Mouse (Mus musculus): ENCODE data around the gene E030025P04Rik. TPM values are rescaled to one million over a fixed set of nuclear protein-coding genes. Genes with fewer than 3 reads are reported as not detected.

Gene E030025P04Rik
- total and polyA plus RNA-seq, 3 experiments: not detected

DNA sequence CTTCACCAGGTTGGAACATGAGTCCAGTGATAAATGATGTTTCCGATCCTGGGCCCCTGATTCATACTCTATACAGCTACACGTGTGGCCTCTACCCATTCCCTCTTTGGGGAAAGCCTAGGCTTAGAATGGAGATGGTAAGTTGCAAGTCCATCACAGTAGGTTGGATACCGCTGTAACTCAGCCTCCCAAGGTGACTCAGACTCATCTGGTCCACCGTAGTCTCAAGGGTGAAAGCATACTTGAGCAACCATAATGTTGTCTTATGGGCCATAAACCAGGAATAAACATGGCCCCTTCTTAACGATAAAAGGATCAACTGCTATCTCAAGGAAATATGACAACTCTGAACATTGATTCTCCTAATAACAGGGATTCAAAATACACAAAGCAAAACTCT, 44.1 kb upstream of the E030025P04Rik start:
- no peak overlapping the region for H3K9ac ChIP-seq (ENCODE audit: insufficient read depth, low read depth)
- no peak overlapping the region for H3K4me2 ChIP-seq (ENCODE audit: insufficient read depth, low read depth, poor library complexity, severe bottlenecking)
- dilution Hi-C loops (cut with MboI; ENCODE audit: extremely low pct_ligation_motif_present, extremely low pct_unique_long_range_greater_than_20kb, low sequenced_read_pairs) (no loop called here), in situ Hi-C loops (cut with MboI; ENCODE audit: low pct_ligation_motif_present, low pct_unique_long_range_greater_than_20kb, low sequenced_read_pairs) (loop anchor here (25.0 kb wide), 1 partner anchor 601 kb away; no protein-coding TSS in a partner anchor)
- no peak overlapping the region for H3K4me3 ChIP-seq (replicated peaks in 1 of 3; ENCODE audit: low read depth in 2 of 3, low read length in 2 of 3, poor library complexity in 1 of 3)
- TF ChIP-seq NELFE (IDR thresholded peaks at IDR 0.05; ENCODE audit: low read depth, low read length) (no peak), ZNF384 (IDR thresholded peaks at IDR 0.05; ENCODE audit: low read depth, low read length) (no peak), PAX5 (IDR thresholded peaks at IDR 0.05; ENCODE audit: low read length) (no peak), CHD2 (IDR thresholded peaks at IDR 0.05; ENCODE audit: low read length) (no peak), SIN3A (IDR thresholded peaks at IDR 0.05; ENCODE audit: low read length) (no peak), NRF1 (IDR thresholded peaks at IDR 0.05; ENCODE audit: low read depth, low read length) (no peak), UBTF (IDR thresholded peaks at IDR 0.05; ENCODE audit: low read depth, low read length) (no peak), EP300 (IDR thresholded peaks at IDR 0.05; ENCODE audit: low read length) (no peak), KAT2A (IDR thresholded peaks at IDR 0.05; ENCODE audit: insufficient replicate concordance, low read length) (no peak), TCF12 (IDR thresholded peaks at IDR 0.05; ENCODE audit: low read depth, low read length) (no peak), HCFC1 (IDR thresholded peaks at IDR 0.05; ENCODE audit: low read depth, low read length) (no peak), MYC (IDR thresholded peaks at IDR 0.05; ENCODE audit: low read depth, low read length) (no peak), USF2 (conservative IDR thresholded peaks at IDR 0.05; ENCODE audit: low read depth, low read length) (no peak), CHD1 (IDR thresholded peaks at IDR 0.05; ENCODE audit: low read depth, low read length) (no peak), JUND (conservative IDR thresholded peaks at IDR 0.05; ENCODE audit: low read depth, low read length) (no peak), ZMIZ1 (IDR thresholded peaks at IDR 0.05; ENCODE audit: low read depth, low read length) (no peak), JUN (IDR thresholded peaks at IDR 0.05; ENCODE audit: insufficient read depth, low read depth, low read length) (no peak)
- H3K4me1 ChIP-seq (ENCODE audit: control insufficient read depth in 1 of 2, insufficient read depth in 2 of 2): 0 out of 4 replicates have a peak, but pooled peaks cover 0 to 3% of the 10 kb centered on the region in 2 experiments
- no peaks in the 10 kb centered on the region for H3K79me2 ChIP-seq (replicated peaks; ENCODE audit: control insufficient read depth, extremely low read depth, insufficient read depth, poor library complexity, severe bottlenecking)
- no peaks in the 10 kb centered on the region for H3K27me3 ChIP-seq (replicated peaks)
- H3K36me3 ChIP-seq (replicated peaks in 1 of 2; ENCODE audit: control insufficient read depth in 1 of 2, insufficient read depth in 1 of 2, low read length in 1 of 2): no peaks in the 10 kb centered on the region
- no peak overlapping the region for H3K27ac ChIP-seq (ENCODE audit: insufficient read depth, low read depth)
- no peak for DNase-seq (ENCODE audit: extremely low read depth)
- H3K9me3 ChIP-seq (replicated peaks; ENCODE audit: low read length): no peaks in the 10 kb centered on the region

DNA sequence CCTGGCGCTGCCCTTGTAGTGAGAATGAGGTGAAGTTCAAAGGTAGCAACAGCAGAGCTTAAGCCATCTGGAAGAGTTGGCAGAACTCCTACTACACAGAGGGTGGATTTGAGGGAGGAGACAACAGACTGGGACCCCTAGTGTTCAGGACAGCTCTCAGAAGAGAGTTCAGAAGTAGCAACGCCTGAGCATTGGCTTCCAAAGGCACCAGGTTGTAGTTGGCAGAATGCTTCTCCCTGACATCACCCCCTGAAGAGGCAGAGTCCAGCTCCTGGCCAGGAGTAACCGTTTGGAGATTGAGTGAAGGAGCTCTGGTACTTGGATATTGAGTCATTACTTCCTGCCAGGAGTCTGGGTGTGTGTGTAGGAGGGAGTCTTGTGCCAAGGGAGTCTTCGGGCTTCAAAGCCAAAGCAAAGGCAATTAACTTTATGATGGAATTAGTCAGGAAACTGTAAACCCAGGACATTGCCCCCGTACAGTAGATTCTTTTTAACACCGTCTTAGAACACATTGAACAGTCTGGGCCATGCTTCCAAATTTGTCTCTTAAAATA, 43.5 kb upstream of the E030025P04Rik start:
- no peaks in the 10 kb centered on the region for H3K79me2 ChIP-seq (replicated peaks; ENCODE audit: control insufficient read depth, extremely low read depth, insufficient read depth, poor library complexity, severe bottlenecking)
- H3K36me3 ChIP-seq (replicated peaks in 1 of 2; ENCODE audit: control insufficient read depth in 1 of 2, insufficient read depth in 1 of 2, low read length in 1 of 2): no peaks in the 10 kb centered on the region
- no peak overlapping the region for H3K9ac ChIP-seq (ENCODE audit: insufficient read depth, low read depth)
- no peak overlapping the region for H3K4me3 ChIP-seq (replicated peaks in 1 of 3; ENCODE audit: low read depth in 2 of 3, low read length in 2 of 3, poor library complexity in 1 of 3)
- H3K27me3 ChIP-seq (replicated peaks): no peaks in the 10 kb centered on the region
- H3K4me1 ChIP-seq (ENCODE audit: control insufficient read depth in 1 of 2, insufficient read depth in 2 of 2): peaks cover 0 to under 1% of the 10 kb centered on the region in 2 experiments; a peak in 2 of 4 replicates
- no peak for DNase-seq (ENCODE audit: extremely low read depth)
- TF ChIP-seq CTCF (conservative IDR thresholded peaks at IDR 0.05 in 1 of 2, IDR thresholded peaks at IDR 0.05 in 1 of 2; ENCODE audit: low read depth in 2 of 2, low read length in 2 of 2) (0 out of 4 replicates have a peak, but pooled peaks of 1 of the 2 experiments have one; percentile 7), POLR2AphosphoS2 (IDR thresholded peaks at IDR 0.05; ENCODE audit: low read depth, low read length) (no peak)
- H3K9me3 ChIP-seq (replicated peaks; ENCODE audit: low read length): peaks cover 2% of the 10 kb centered on the region
- in situ Hi-C loops (cut with MboI; ENCODE audit: low pct_ligation_motif_present, low pct_unique_long_range_greater_than_20kb, low sequenced_read_pairs) (loop anchor here (25.0 kb wide), 1 partner anchor 600 kb away; no protein-coding TSS in a partner anchor), dilution Hi-C loops (cut with MboI; ENCODE audit: extremely low pct_ligation_motif_present, extremely low pct_unique_long_range_greater_than_20kb, low sequenced_read_pairs) (no loop called here)
- no peak overlapping the region for H3K27ac ChIP-seq (ENCODE audit: insufficient read depth, low read depth)
- no peak overlapping the region for H3K4me2 ChIP-seq (ENCODE audit: insufficient read depth, low read depth, poor library complexity, severe bottlenecking)

Data from CH12.LX (cell line).